Mouse (Mus musculus) mouse embryonic stem cell (cell line): ENCODE data around the gene Pih1d1.
"Not testable (repeated sequence)": the region's sequence is repeated elsewhere in the genome, so short reads cannot be mapped to it uniquely, and the experiment has no call there.

Experiments
- in situ Hi-C, 2 experiments: fragments of 300-500 bp; cut with MboI; formaldehyde crosslinking; loops; 1 replicate in 1 of 2; 3 replicates in 1 of 2; pipeline ENCODE4 v1.14.3; 2019 to 2020; ENCODE audit warnings: low sequenced_read_pairs in 2 of 2, low pct_unique_long_range_greater_than_20kb in 1 of 2, mixed read lengths in 1 of 2; ENCODE audit not compliant: unreplicated experiment in 1 of 2

The Pih1d1 gene

GRCm38 (mm10) chr7:45154096-45154992 lies at the start of gene Pih1d1, which contains the start of gene Aldh16a1:
Pih1d1 (plus strand) TSS chr7:45154303.
Aldh16a1 (minus strand) TSS chr7:45154584.
- in situ Hi-C loops, result no loop called here

DNA sequence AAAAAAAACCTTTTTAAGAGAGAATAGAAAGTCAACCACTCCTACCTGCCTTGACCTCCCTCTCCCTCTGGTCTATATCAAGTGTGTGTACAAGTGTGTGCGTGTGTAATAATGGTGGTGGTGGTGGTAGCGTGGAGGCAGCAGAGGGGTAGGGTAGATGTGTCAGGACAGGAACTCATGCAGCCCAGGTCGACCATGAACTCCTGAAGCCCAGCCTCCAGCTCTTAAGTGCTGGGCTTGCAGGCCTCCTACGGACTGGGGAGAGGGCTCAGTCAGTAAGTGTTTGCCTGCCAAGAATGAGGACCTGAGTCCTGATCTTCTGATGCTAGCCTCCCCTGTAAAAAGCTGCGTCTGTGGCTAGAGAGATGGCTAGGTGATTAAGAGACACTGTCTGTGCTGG lies 49.2 kb upstream of the Pih1d1 start:
- in situ Hi-C loops, result no loop called here

GRCm38 (mm10) chr7:45105491-45105890 lies 48.6 kb upstream of the Pih1d1 start:
- in situ Hi-C loops, result no loop called here

GRCm38 (mm10) chr7:45106441-45106840 lies 47.7 kb upstream of the Pih1d1 start:
- in situ Hi-C loops, result no loop called here

- in situ Hi-C loops, result no loop called here
These were observed 47.0 kb upstream of the Pih1d1 start for GRCm38 (mm10) chr7:45107052-45107645.

DNA sequence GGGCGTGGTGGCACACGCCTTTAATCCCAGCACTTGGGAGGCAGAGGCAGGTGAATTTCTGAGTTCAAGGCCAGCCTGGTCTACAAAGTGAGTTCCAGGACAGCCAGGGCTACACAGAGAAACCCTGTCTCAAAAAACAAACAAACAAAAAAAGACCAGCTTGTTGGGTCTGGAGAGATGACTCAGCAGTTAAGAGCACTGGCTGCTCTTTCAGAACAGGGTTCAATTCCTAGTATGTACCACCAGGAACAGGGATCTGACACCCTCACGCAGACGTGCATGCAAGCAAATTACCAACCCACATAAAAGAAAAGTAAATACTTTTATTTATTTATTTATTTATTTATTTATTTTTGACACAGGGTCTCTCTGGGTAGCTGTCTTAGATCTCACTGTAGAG lies 44.0 kb upstream of the Pih1d1 start:
- in situ Hi-C loops, result not testable (repeated sequence)

GRCm38 (mm10) chr7:45111940-45112339 lies 42.2 kb upstream of the Pih1d1 start:
- in situ Hi-C loops, result no loop called here

DNA sequence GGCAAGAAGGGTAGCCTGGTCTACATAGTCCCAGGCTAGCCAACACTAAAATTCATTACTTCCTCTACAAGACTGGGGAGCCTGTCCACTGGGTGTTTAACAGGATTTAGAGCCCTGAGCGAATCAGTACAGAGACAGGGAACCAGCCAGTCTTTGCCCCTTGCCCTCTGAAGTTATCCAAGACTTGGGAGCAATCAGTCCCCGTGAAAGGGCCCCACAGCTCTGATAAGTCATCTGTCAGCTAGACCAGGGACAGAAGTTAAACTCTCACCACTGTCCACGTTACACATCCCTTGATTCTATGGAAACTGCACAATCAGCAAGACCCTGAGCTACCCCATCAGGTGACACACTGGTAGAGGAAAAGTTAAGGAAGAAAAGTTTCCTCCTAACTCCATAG lies 41.6 kb upstream of the Pih1d1 start:
- in situ Hi-C loops, result no loop called here

GRCm38 (mm10) chr7:45113476-45113875 lies 40.6 kb upstream of the Pih1d1 start:
- in situ Hi-C loops, result no loop called here

DNA sequence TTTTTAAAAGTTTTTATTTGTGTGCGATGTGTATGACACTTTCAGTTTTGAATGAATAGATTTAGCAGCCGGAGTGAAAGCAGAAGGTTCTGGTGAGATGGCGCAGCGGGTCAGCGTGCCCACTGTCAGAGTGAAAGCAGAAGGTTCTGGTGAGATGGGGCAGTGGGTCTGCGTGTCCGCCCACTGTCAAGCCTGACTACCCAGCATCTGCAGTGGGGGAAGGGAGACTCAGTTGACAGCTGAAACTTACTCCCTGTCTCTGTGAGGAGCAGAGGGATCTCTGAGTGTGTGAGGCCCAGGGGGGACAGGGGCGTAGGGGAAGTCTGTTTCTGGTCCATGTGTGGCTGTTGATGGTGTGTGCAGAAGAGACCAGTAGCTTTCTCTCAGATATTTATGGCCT lies 36.5 kb upstream of the Pih1d1 start:
- in situ Hi-C loops, result no loop called here

DNA sequence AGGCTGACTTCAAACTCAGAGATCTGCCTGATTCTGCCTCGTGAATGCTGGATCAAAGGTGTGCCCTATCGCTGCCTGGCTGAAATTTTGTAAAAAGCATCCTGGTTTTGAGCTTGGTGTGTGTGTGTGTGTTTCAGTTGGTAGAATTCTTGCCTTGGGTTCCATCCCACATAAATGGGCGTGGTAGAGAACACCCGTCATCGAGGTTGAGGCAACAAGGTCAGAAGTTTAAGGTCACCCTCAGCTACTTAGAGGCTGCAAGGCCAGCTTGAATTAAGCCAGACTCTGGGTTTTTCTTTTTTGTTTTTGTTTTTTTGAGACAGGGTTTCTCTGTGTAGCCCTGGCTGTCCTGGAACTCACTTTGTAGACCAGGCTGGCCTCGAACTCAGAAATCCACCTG lies 35.8 kb upstream of the Pih1d1 start:
- in situ Hi-C loops, result no loop called here

- in situ Hi-C loops, result no loop called here
These were observed 34.1 kb upstream of the Pih1d1 start for GRCm38 (mm10) chr7:45119780-45120709.

DNA sequence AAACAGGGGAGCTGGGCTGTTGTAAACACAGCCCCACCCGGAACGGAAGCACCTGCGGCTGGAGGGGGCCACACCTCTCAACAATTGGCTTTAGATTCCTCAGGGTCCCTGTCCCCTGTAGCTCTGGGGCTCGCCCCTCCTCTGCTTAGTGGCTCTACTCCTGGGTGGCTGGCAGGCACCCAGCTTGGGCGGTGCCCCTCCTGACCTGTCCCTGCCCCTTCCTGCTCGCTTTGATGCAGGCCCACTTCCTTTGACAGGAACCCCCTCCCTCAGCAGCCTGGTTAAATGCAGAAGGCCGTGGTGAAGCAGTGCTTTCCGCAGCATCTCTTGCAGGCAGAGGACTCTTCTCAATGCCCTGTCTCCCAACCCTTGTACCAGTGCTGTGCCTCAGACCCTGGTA lies 32.7 kb upstream of the Pih1d1 start:
- in situ Hi-C loops, result no loop called here

DNA sequence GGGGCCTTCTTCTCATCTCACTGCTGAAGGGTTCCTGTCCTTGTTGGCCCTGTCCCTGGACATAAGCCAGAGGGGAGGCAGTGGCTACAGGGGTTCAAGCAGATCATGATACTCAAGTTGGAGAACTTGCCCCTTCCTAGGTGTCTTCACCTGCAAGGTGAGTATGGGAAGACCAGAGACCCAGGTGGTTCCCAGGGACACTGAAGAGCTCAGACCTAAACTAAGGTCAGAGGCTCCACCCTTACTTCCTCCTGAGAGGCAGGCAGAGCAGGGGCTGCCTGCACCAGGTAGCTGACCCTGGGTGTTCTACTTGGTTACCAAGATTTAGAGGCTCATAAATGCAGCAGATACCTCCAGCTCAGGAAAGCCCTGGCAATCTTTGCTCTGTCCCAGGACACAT lies 32.1 kb upstream of the Pih1d1 start:
- in situ Hi-C loops, result no loop called here

DNA sequence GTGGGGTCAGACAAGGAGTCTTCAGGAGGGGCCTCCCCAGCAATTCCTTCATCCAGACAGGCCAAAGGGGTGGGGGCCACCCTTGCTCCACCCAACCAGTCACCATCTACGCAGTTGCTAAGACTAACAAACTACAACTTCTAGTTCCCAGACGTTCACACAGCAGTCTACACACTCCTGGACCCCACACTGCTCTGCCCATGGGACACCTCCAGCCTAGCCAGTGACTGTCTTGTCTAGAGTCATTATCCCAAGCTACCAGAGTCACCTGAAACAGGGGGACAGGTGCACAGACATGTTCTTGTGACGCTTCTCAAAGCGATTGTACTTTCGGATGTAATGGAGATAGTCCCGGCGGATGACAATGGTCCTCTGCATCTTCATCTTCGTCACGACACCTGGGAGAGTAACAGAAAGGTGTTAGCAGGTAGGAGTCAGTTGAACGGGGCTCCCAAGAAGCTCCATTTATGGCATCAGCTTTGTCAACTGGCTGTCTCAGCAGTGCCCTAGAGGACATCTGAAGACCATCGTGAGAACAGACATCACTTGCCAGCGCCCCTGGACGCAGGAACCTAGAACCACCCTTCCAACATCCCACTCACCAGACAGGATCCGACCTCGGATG lies 31.4 kb upstream of the Pih1d1 start:
- in situ Hi-C loops, result no loop called here

DNA sequence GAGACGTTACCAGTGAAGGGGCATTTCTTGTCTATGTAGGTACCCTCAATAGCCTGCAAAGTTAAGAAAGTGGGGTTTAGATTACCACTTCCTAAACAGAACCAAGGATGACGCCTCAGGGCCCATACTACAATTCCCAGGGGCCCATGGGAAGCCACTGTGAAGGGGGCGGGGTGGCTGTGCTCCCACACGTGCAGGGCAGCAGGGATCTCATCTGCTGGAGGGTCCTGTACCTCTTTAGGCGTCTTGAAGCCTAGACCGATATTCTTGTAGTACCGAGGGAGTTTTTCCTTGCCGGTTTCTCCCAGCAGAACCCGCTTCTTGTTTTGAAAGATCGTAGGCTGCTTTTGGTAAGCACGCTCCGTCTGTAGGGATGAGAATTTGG lies 30.9 kb upstream of the Pih1d1 start:
- in situ Hi-C loops, result no loop called here

GRCm38 (mm10) chr7:45124224-45125143 lies 29.6 kb upstream of the Pih1d1 start, which contains the start of gene Rps11:
Rps11 (minus strand) TSS chr7:45124439.
- in situ Hi-C loops, result no loop called here
